Mouse (Mus musculus) liver, adult 2 months (tissue): ENCODE measurements around the gene Ptpn13.

Experiments used
- CTCF ChIP-seq: fragments of 200-500 bp; IDR thresholded peaks from 2 replicates; pipeline ENCODE4 v1.5.1; 2011; ENCODE audit warnings: low read depth, low read length, control low read depth
- POLR2A ChIP-seq: fragments of 200-500 bp; IDR thresholded peaks from 2 replicates; pipeline ENCODE4 v1.6.1; 2011; ENCODE audit warnings: low read length, control low read depth; ENCODE audit not compliant: insufficient read depth; ENCODE audit errors: extremely low read depth

DNA sequence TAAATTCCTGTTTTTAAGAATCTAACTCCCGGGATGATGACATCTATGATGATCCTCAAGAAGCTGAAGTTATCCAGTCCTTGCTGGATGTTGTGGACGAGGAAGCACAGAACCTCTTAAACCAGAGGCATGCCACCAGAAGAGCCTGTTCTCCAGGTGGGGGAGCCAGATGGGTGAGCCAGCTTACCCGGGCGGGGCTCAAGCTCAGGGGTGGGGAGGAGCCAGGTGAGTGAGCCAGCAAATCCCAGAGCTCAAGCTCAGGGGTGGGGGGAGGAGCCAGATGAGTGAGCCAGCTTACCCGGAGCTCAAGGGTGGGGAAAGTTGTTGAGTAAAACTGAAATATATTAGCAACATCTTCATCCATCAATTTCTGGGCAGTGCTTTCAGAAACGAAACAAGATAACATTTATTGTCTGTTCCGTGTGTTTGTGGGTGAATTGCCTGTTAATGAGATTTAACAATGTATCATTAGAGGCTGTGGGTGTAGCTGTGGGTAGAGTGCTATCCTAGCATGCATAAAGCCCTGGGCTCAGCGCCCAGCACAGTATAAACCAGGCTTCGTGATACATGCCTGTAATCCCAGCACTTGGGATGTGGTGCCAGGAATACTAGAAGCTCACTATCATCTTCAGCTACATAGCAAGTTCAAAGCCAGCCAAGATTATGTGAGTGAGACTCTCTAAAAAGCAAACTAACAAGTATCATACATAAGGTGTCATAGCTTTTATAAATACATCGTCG lies 154.9 kb downstream of the Ptpn13 start:
- TF ChIP-seq POLR2A (no peak), CTCF (no peak)
